Mouse (Mus musculus) thymus, adult 2 months (tissue): ENCODE results near the gene Slc31a1. TPM values are rescaled to one million over a fixed set of nuclear protein-coding genes. Genes with fewer than 3 reads are reported as not detected.

ENCODE experiments used
- DNase-seq: peaks from one replicate; pipeline ENCODE4 v3.0.0; 2021
- H3K27ac ChIP-seq: fragments of 200-500 bp; 2 replicates; pipeline ENCODE4 v1.5.1; 2012; ENCODE audit warnings: low read length, control low read depth; ENCODE audit not compliant: control insufficient read depth, insufficient read depth
- H3K27me3 ChIP-seq: fragments of 200-500 bp; 2 replicates; pipeline ENCODE4 v1.6.1; 2012; ENCODE audit warnings: mild to moderate bottlenecking, low read length, moderate library complexity, mixed read lengths; ENCODE audit not compliant: control insufficient read depth, insufficient read depth
- H3K36me3 ChIP-seq: fragments of 200-500 bp; 2 replicates; pipeline ENCODE4 v1.6.1; 2012; ENCODE audit warnings: mild to moderate bottlenecking, low read length, moderate library complexity; ENCODE audit not compliant: control insufficient read depth, insufficient read depth
- H3K4me1 ChIP-seq: fragments of 200-500 bp; replicated peaks from 2 replicates; pipeline ENCODE4 v1.6.1; 2012; ENCODE audit warnings: low read length; ENCODE audit not compliant: control insufficient read depth, insufficient read depth
- H3K4me3 ChIP-seq: fragments of 200-500 bp; 2 replicates; pipeline ENCODE4 v1.5.1; 2012; ENCODE audit warnings: mild to moderate bottlenecking, low read length, control low read depth, moderate library complexity; ENCODE audit not compliant: control insufficient read depth, insufficient read depth
- CTCF ChIP-seq: fragments of 200-500 bp; IDR thresholded peaks from 2 replicates; pipeline ENCODE4 v1.5.1; 2012; ENCODE audit warnings: mild to moderate bottlenecking, control low read depth, low read length, moderate library complexity, borderline replicate concordance; ENCODE audit not compliant: control insufficient read depth, poor library complexity, insufficient read depth; ENCODE audit errors: extremely low read depth
- POLR2A ChIP-seq: fragments of 200-500 bp; IDR thresholded peaks from 2 replicates; pipeline ENCODE4 v1.6.1; 2012; ENCODE audit warnings: mild to moderate bottlenecking, low read length, control low read depth, moderate library complexity; ENCODE audit not compliant: control insufficient read depth, poor library complexity, insufficient read depth; ENCODE audit errors: extremely low read depth
- WGBS: fragments of 180-500 bp; shearing (Covaris S2); methylation state at CpG from one replicate; pipeline ENCODE4 v1.1.7; 2018; 5-methylcytosine and 5-hydroxymethylcytosine counted together
- polyA plus RNA-seq: library from polyadenylated mRNA; depleted of rRNA; stranded (reverse); fragments of >200 nt; gene quantifications from 2 replicates; pipeline ENCODE4 v1.2.3, GENCODE M21; 2012; rRNA removed

Slc31a1 gene
- polyA plus RNA-seq, 1 experiment: 10.5 TPM

DNA sequence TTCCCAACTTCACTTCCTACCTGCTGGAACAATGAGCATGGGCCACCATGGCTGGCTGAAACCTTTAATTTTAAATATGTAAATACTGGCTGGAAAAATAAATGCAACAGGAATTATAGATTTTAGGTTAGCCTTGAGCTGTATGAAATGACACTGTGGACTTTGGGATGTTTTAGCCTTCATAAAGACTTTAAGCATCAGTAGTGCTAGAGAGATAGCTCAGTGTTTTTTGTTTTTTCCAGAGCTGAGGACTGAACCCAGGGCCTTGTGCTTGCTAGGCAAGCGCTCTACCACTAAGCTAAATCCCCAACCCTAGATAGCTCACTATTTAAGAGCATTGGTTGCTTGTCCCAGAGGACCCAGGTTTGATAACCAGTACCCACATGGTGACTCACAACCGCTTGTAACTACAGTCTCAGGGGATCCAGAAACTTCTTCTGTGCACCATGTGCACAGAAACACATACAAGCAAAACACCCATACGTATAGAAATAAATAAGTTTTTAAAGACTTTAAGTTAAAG, 76.8 kb downstream of the Slc31a1 start:
- Histone ChIP-seq H3K4me1 (no peaks in the 10 kb centered on the region), H3K27ac (no peak overlapping the region), H3K4me3 (no peak overlapping the region), H3K36me3 (no peaks in the 10 kb centered on the region), H3K27me3 (no peaks in the 10 kb centered on the region)
- 97% methylated on average over 3 of the region's 3 CpGs for WGBS
- TF ChIP-seq CTCF (no peak), POLR2A (no peak)
- no peak for DNase-seq

GRCm38 (mm10) chr4:62437871-62438270, 77.3 kb downstream of the Slc31a1 start:
- H3K27me3 ChIP-seq: no peaks in the 10 kb centered on the region
- no peaks in the 10 kb centered on the region for H3K4me1 ChIP-seq
- DNase-seq: no peak
- no peak overlapping the region for H3K4me3 ChIP-seq
- TF ChIP-seq CTCF (no peak), POLR2A (no peak)
- H3K36me3 ChIP-seq: no peaks in the 10 kb centered on the region
- H3K27ac ChIP-seq: no peak overlapping the region
- 97% methylated on average over 7 of the region's 7 CpGs for WGBS

- no peak for DNase-seq
- Histone ChIP-seq H3K27ac (no peak overlapping the region), H3K36me3 (no peaks in the 10 kb centered on the region), H3K27me3 (no peaks in the 10 kb centered on the region), H3K4me3 (no peak overlapping the region), H3K4me1 (no peaks in the 10 kb centered on the region)
- TF ChIP-seq CTCF (no peak), POLR2A (no peak)
- 47% methylated on average over 4 of the region's 4 CpGs for WGBS
Measured at GRCm38 (mm10) chr4:62439793-62440192, 79.3 kb downstream of the Slc31a1 start.

- no peak overlapping the region for H3K4me3 ChIP-seq
- 93% methylated on average over 4 of the region's 4 CpGs for WGBS
- no peak for TF ChIP-seq POLR2A
- no peak for TF ChIP-seq CTCF
- no peaks in the 10 kb centered on the region for H3K36me3 ChIP-seq
- DNase-seq: no peak
- H3K4me1 ChIP-seq: no peaks in the 10 kb centered on the region
- H3K27me3 ChIP-seq: no peaks in the 10 kb centered on the region
- no peak overlapping the region for H3K27ac ChIP-seq
Measured at GRCm38 (mm10) chr4:62440544-62440943, 80.0 kb downstream of the Slc31a1 start.

- DNase-seq: no peak
- no peak overlapping the region for H3K27ac ChIP-seq
- no peaks in the 10 kb centered on the region for H3K27me3 ChIP-seq
- H3K4me3 ChIP-seq: no peak overlapping the region
- no peaks in the 10 kb centered on the region for H3K36me3 ChIP-seq
- WGBS: 90% methylated on average over 4 of the region's 4 CpGs
- TF ChIP-seq POLR2A (no peak), CTCF (no peak)
- H3K4me1 ChIP-seq: no peaks in the 10 kb centered on the region
Measured at GRCm38 (mm10) chr4:62440986-62441385, 80.5 kb downstream of the Slc31a1 start.

Other genes with a start within 250 kb of the Slc31a1 start
- not detected in 2 replicates for gene Mup21, start 209.9 kb upstream of the Slc31a1 start, polyA plus RNA-seq
- gene Zfp37, start 129.7 kb upstream of the Slc31a1 start, polyA plus RNA-seq: 0.04 and 0.12 TPM in 2 replicates
- gene Slc31a2, start 98.2 kb upstream of the Slc31a1 start, polyA plus RNA-seq: 19.0 and 21.6 TPM in 2 replicates
- gene Fkbp15, start 179 bp upstream of the Slc31a1 start, polyA plus RNA-seq: 59.3 and 59.5 TPM in 2 replicates
- gene Cdc26, start 47.9 kb downstream of the Slc31a1 start, polyA plus RNA-seq: 51.0 and 54.3 TPM in 2 replicates
- 21.1 and 23.9 TPM in 2 replicates for gene Prpf4, start 48.1 kb downstream of the Slc31a1 start, polyA plus RNA-seq
- gene Rnf183, start 74.5 kb downstream of the Slc31a1 start, polyA plus RNA-seq: 23.7 and 25.8 TPM in 2 replicates
- 1.6 and 1.9 TPM in 2 replicates for gene Wdr31, start 110.2 kb downstream of the Slc31a1 start, polyA plus RNA-seq
- gene Bspry, start 119.3 kb downstream of the Slc31a1 start, polyA plus RNA-seq: 19.7 and 19.8 TPM in 2 replicates
- gene Hdhd3, start 142.7 kb downstream of the Slc31a1 start, polyA plus RNA-seq: 4.5 and 7.0 TPM in 2 replicates
- gene Alad, start 159.2 kb downstream of the Slc31a1 start, polyA plus RNA-seq: 56.2 and 75.9 TPM in 2 replicates
- 18.0 and 20.9 TPM in 2 replicates for gene Pole3, start 164.3 kb downstream of the Slc31a1 start, polyA plus RNA-seq
- gene 4933430I17Rik, start 164.6 kb downstream of the Slc31a1 start, polyA plus RNA-seq: 0.15 and 0.16 TPM in 2 replicates
- gene Rgs3, start 199.1 kb downstream of the Slc31a1 start, polyA plus RNA-seq: 61.1 and 81.3 TPM in 2 replicates